In genomic region chr10:23806201-23806600, GRCm38 (mm10) we compare ENCODE assay signal across 30 mouse cellular contexts. TPM values are rescaled to one million over a fixed set of nuclear protein-coding genes. Genes with fewer than 3 reads are reported as not detected.
DNase-seq lines count a peak whose midpoint lies in the region; ATAC-seq lines count a peak whose summit lies in the region.
"Had no signal": no experiment of that assay in that cellular context is flagged by ENCODE, and none has a peak within 500 bp of the region (broad histone marks: within the 10 kb centered on the region; RNA-seq: fewer than 3 reads in every experiment).

No protein-coding gene starts in this region.

- no peaks in the 10 kb centered on the region for H3K27me3 ChIP-seq in forebrain, embryonic 11.5 days (ENCODE audit: control insufficient read depth, insufficient read depth, low read length)
- no peaks in the 10 kb centered on the region for H3K27me3 ChIP-seq in forebrain, embryonic 15.5 days
- no peaks in the 10 kb centered on the region; the same call in 1 of the 2 replicates for H3K27me3 ChIP-seq in midbrain, embryonic 12.5 days
- H3K27me3 ChIP-seq in midbrain, embryonic 16.5 days (ENCODE audit: control insufficient read depth, insufficient read depth, low read depth, low read length), result no peaks in the 10 kb centered on the region
- H3K27me3 ChIP-seq: embryonic facial prominence, embryonic 13.5 days; forebrain, embryonic 13.5 days; heart, embryonic 13.5 days; Patski had no signal

- DNase-seq in forebrain, embryonic 11.5 days (ENCODE audit: low spot score), result no peak
- DNase-seq in ES-CJ7 (ENCODE audit: low read depth, low spot score) (peak; percentile 94), ZHBTc4 (ENCODE audit: low read depth, low spot score) (peak; percentile 93)
- no peak for DNase-seq in right cerebral cortex, postnatal 4 days
- DNase-seq in cerebellum, adult 8-10 months, result no peak
- DNase-seq: adrenal gland, adult 8-10 months; adrenal gland, postnatal 25 days; cerebellum, adult 11-12 months; cerebellum, adult 9-10 months; cerebellum, postnatal 14 days; forebrain, postnatal 0 days; gastrocnemius, postnatal 25 days; heart, adult 18-20 months; heart, postnatal 14 days; heart, postnatal 4 days had no signal

- H3K27ac ChIP-seq in forebrain, embryonic 11.5 days (ENCODE audit: low read depth, low read length), result no peak overlapping the region
- no peak overlapping the region for H3K27ac ChIP-seq in forebrain, embryonic 15.5 days (replicated peaks)
- H3K27ac ChIP-seq in midbrain, embryonic 12.5 days (replicated peaks), result no peak overlapping the region
- no peak overlapping the region for H3K27ac ChIP-seq in midbrain, embryonic 16.5 days (ENCODE audit: low read length)
- H3K27ac ChIP-seq: embryonic facial prominence, embryonic 13.5 days; forebrain, embryonic 13.5 days; heart, embryonic 10.5 days; heart, embryonic 13.5 days; hindbrain, embryonic 14.5 days; hindbrain, postnatal 0 days had no signal

- peak; percentile 58; the same call in 1 of the 2 replicates for ATAC-seq in forebrain, embryonic 11.5 days (replicated peaks; ENCODE audit: low FRiP score)
- no peak for ATAC-seq in forebrain, embryonic 15.5 days (replicated peaks)
- peak; percentile 23; the same call in 1 of the 2 replicates for ATAC-seq in midbrain, embryonic 12.5 days (ENCODE audit: low FRiP score, low read depth)
- no peak for ATAC-seq in midbrain, embryonic 16.5 days
- ATAC-seq: activated CD4-positive, CD25-positive, alpha-beta regulatory T cell, adult 4 months; forebrain, embryonic 13.5 days; forebrain, postnatal 0 days; hindbrain, postnatal 0 days; inflammation-experienced regulatory T-cells, adult 6 months; intestine, embryonic 16.5 days; Patski had no signal

- H3K9me3 ChIP-seq in forebrain, embryonic 11.5 days (ENCODE audit: control insufficient read depth, low read length), result no peaks in the 10 kb centered on the region
- H3K9me3 ChIP-seq in forebrain, embryonic 15.5 days, result no peaks in the 10 kb centered on the region
- H3K9me3 ChIP-seq in midbrain, embryonic 12.5 days, result no peaks in the 10 kb centered on the region
- H3K9me3 ChIP-seq in midbrain, embryonic 16.5 days (replicated peaks; ENCODE audit: control insufficient read depth, low read length, poor library complexity, severe bottlenecking), result no peaks in the 10 kb centered on the region
- H3K9me3 ChIP-seq: embryonic facial prominence, embryonic 13.5 days; forebrain, embryonic 13.5 days; G1E; heart, embryonic 10.5 days; heart, embryonic 13.5 days had no signal

- H3K36me3 ChIP-seq in forebrain, embryonic 11.5 days (ENCODE audit: control insufficient read depth, insufficient read depth, low read length), result no peaks in the 10 kb centered on the region; the same call in 1 of the 2 replicates
- H3K36me3 ChIP-seq in forebrain, embryonic 15.5 days, result peaks cover 41% of the 10 kb centered on the region
- H3K36me3 ChIP-seq in midbrain, embryonic 12.5 days, result peaks cover 31% of the 10 kb centered on the region
- H3K36me3 ChIP-seq in midbrain, embryonic 16.5 days (ENCODE audit: control insufficient read depth, insufficient read depth, low read length), result peaks cover 13% of the 10 kb centered on the region
- H3K36me3 ChIP-seq: G1E had no signal

- H3K4me2 ChIP-seq in forebrain, embryonic 11.5 days (ENCODE audit: low read depth, low read length, severe bottlenecking), result no peak overlapping the region
- H3K4me2 ChIP-seq in forebrain, embryonic 15.5 days (replicated peaks), result no peak overlapping the region
- H3K4me2 ChIP-seq in midbrain, embryonic 12.5 days (replicated peaks), result no peak overlapping the region
- no peak overlapping the region for H3K4me2 ChIP-seq in midbrain, embryonic 16.5 days (ENCODE audit: low read length)
- H3K4me2 ChIP-seq: embryonic facial prominence, embryonic 13.5 days; forebrain, embryonic 13.5 days; heart, embryonic 13.5 days; hindbrain, embryonic 14.5 days had no signal

- no peaks in the 10 kb centered on the region for H3K4me1 ChIP-seq in forebrain, embryonic 11.5 days (replicated peaks; ENCODE audit: control insufficient read depth, insufficient read depth, low read length)
- H3K4me1 ChIP-seq in forebrain, embryonic 15.5 days, result no peaks in the 10 kb centered on the region
- no peaks in the 10 kb centered on the region; the same call in 1 of the 2 replicates for H3K4me1 ChIP-seq in midbrain, embryonic 12.5 days
- no peaks in the 10 kb centered on the region for H3K4me1 ChIP-seq in midbrain, embryonic 16.5 days (ENCODE audit: control insufficient read depth, insufficient read depth, low read length)
- H3K4me1 ChIP-seq: embryonic facial prominence, embryonic 13.5 days; forebrain, embryonic 13.5 days; heart, embryonic 10.5 days; heart, embryonic 13.5 days had no signal

- WGBS in forebrain, embryonic 11.5 days, result 34% methylated on average over 4 of the region's 4 CpGs
- WGBS in forebrain, embryonic 15.5 days, result 43% methylated on average over 4 of the region's 4 CpGs
- 18% methylated on average over 4 of the region's 4 CpGs for WGBS in midbrain, embryonic 12.5 days
- WGBS in midbrain, embryonic 16.5 days, result 22% methylated on average over 4 of the region's 4 CpGs

- H3K4me3 ChIP-seq in forebrain, embryonic 11.5 days (ENCODE audit: low read depth, low read length), result no peak overlapping the region
- no peak overlapping the region for H3K4me3 ChIP-seq in forebrain, embryonic 15.5 days
- H3K4me3 ChIP-seq in midbrain, embryonic 12.5 days, result no peak overlapping the region
- no peak overlapping the region for H3K4me3 ChIP-seq in midbrain, embryonic 16.5 days (ENCODE audit: low read depth, low read length)
- H3K4me3 ChIP-seq: embryonic facial prominence, embryonic 13.5 days; erythroblast, embryonic 14.5 days; forebrain, embryonic 13.5 days; heart, embryonic 10.5 days; heart, embryonic 13.5 days had no signal

- H3K9ac ChIP-seq in forebrain, embryonic 11.5 days (ENCODE audit: low read length), result no peak overlapping the region
- no peak overlapping the region for H3K9ac ChIP-seq in forebrain, embryonic 15.5 days (replicated peaks)
- no peak overlapping the region for H3K9ac ChIP-seq in midbrain, embryonic 12.5 days (replicated peaks)
- no peak overlapping the region for H3K9ac ChIP-seq in midbrain, embryonic 16.5 days (ENCODE audit: low read depth, low read length)
- H3K9ac ChIP-seq: embryonic facial prominence, embryonic 13.5 days; forebrain, embryonic 13.5 days; forebrain, postnatal 0 days; heart, embryonic 13.5 days; hindbrain, embryonic 14.5 days had no signal

RNA-seq across cellular contexts. Expression of gene Slc18b1, which starts 9.4 kb away (rescaled TPM):
- 15.9 and 20.9 TPM in 2 replicates for polyA plus RNA-seq in forebrain, embryonic 11.5 days (2014; fragmentation: Nextera tagmentation; extraction: Ambion mirVana)
- polyA plus RNA-seq in forebrain, embryonic 15.5 days (2015; fragmentation: Nextera tagmentation; extraction: Ambion mirVana), result 15.8 and 16.5 TPM in 2 replicates
- polyA plus RNA-seq in midbrain, embryonic 12.5 days (2016; fragmentation: Nextera tagmentation; extraction: Ambion mirVana), result 16.4 and 18.3 TPM in 2 replicates
- polyA plus RNA-seq in midbrain, embryonic 16.5 days (2015; fragmentation: Nextera tagmentation; extraction: Ambion mirVana), result 17.5 and 19.0 TPM in 2 replicates
- polyA plus RNA-seq: G1E; inflammation-experienced regulatory T-cells, adult 6 months had no signal

RNA-seq across cellular contexts. Expression of gene Rps12, which starts 19.1 kb away (rescaled TPM):
- polyA plus RNA-seq in forebrain, embryonic 11.5 days (2014; fragmentation: Nextera tagmentation; extraction: Ambion mirVana), result 130 and 155 TPM in 2 replicates
- 113 and 122 TPM in 2 replicates for polyA plus RNA-seq in forebrain, embryonic 15.5 days (2015; fragmentation: Nextera tagmentation; extraction: Ambion mirVana)
- 101 and 104 TPM in 2 replicates for polyA plus RNA-seq in midbrain, embryonic 12.5 days (2016; fragmentation: Nextera tagmentation; extraction: Ambion mirVana)
- 83.7 and 87.4 TPM in 2 replicates for polyA plus RNA-seq in midbrain, embryonic 16.5 days (2015; fragmentation: Nextera tagmentation; extraction: Ambion mirVana)

RNA-seq across cellular contexts. Expression of gene Vnn3, which starts 45.1 kb away (rescaled TPM):
- polyA plus RNA-seq in forebrain, embryonic 11.5 days (2014; fragmentation: Nextera tagmentation; extraction: Ambion mirVana), result not detected in 2 replicates
- 0.10 TPM in 1 of 2 replicates, not detected in the other for polyA plus RNA-seq in forebrain, embryonic 15.5 days (2015; fragmentation: Nextera tagmentation; extraction: Ambion mirVana)
- not detected in 2 replicates for polyA plus RNA-seq in midbrain, embryonic 12.5 days (2016; fragmentation: Nextera tagmentation; extraction: Ambion mirVana)
- 0.22 TPM in 1 of 2 replicates, not detected in the other for polyA plus RNA-seq in midbrain, embryonic 16.5 days (2015; fragmentation: Nextera tagmentation; extraction: Ambion mirVana)
- polyA plus RNA-seq: activated CD4-positive, CD25-positive, alpha-beta regulatory T cell, adult 4 months; embryonic facial prominence, embryonic 13.5 days; erythroblast, embryonic 14.5 days; forebrain, embryonic 13.5 days; forebrain, postnatal 0 days; G1E; heart, embryonic 10.5 days; heart, embryonic 13.5 days; hindbrain, embryonic 14.5 days; inflammation-experienced regulatory T-cells, adult 6 months; Patski had no signal

Comparison
In these comparisons a context has a peak if more than half of its experiments do, and no peak if none do; other contexts are left out.
1. ATAC-seq: peak in forebrain, embryonic 11.5 days (single experiment) and midbrain, embryonic 12.5 days (single experiment); none in forebrain, embryonic 15.5 days (single experiment) and midbrain, embryonic 16.5 days (single experiment).
2. DNase-seq: peak in ES-CJ7 (single experiment) and ZHBTc4 (single experiment); none in forebrain, embryonic 11.5 days (single experiment), right cerebral cortex, postnatal 4 days (single experiment) and cerebellum, adult 8-10 months (single experiment).